Mouse (Mus musculus): ENCODE data around the gene Slc9a9. TPM values are rescaled to one million over a fixed set of nuclear protein-coding genes. Genes with fewer than 3 reads are reported as not detected.

Gene Slc9a9
- polyA plus RNA-seq, 1 experiment = 4.4 TPM

DNA sequence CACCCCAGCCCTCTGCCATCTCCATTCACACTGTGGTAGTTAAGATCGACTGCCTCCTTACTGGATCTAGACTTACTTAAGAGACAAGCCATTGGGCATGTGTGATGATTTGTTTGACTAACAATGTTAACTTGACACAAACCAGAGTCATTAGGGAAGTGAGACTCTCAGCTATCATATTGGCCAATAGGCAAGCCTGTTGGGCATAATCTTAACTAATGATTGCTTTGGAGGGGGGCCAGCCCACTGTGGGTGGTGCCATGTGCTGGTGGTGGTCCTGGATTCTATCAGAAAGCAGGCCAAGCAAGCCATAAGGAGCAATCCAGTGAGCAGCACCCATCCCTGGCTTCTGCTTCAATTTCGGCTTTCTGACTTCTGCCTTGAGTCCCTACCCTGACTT, 398.8 kb downstream of the Slc9a9 start:
- no peaks in the 10 kb centered on the region for H3K79me2 ChIP-seq (ENCODE audit: control insufficient read depth, insufficient read depth)
- H3K36me3 ChIP-seq (ENCODE audit: control insufficient read depth, insufficient read depth) = no peaks in the 10 kb centered on the region
- no peak for TF ChIP-seq CEBPB (IDR thresholded peaks at IDR 0.05; ENCODE audit: low read depth)
- TF ChIP-seq FOSL1 (IDR thresholded peaks at IDR 0.05; ENCODE audit: insufficient read depth, low read length, poor library complexity, severe bottlenecking) = no peak

DNA sequence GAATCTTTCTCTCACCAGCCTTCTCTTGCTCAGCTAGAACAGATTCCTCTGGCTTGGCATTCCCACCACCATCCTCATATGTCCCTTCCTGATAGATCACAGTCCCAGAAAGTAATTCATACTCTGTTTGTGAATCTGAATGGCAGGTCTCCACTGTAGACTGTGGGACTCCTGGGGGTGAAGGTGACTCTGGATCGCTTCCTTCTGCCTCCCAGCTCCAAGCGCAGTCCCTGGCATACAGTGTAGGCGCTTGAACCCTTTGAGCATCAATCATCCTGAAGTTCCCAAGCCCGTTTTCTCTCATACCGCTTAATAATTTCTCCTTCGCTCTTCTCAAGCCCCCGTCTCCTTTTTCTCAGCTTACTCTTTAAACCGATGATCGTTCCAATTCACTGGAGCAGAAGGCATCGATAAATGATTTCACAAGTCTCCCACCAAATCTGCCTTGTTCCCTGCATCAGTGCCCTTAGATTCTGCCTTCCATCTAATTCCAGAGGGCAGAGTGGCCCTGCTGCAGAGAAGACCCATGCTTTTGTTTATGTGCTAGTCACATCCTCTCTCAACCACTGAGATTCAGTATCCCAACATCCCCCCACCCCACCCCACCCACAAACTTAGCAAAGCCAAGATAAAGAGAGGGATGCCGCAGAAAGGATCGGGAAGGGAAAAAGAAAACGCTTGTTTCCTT, 401.3 kb downstream of the Slc9a9 start:
- H3K36me3 ChIP-seq (ENCODE audit: control insufficient read depth, insufficient read depth) = no peaks in the 10 kb centered on the region
- no peaks in the 10 kb centered on the region for H3K79me2 ChIP-seq (ENCODE audit: control insufficient read depth, insufficient read depth)
- no peak for TF ChIP-seq MYOD1 (IDR thresholded peaks at IDR 0.05; ENCODE audit: control insufficient read depth, insufficient read length, low read depth)
- no peak overlapping the region for H3ac ChIP-seq (ENCODE audit: control insufficient read depth, insufficient read length, low read depth)
- H3K4me3 ChIP-seq (ENCODE audit: insufficient read depth, poor library complexity, severe bottlenecking) = no peak overlapping the region
- no peaks in the 10 kb centered on the region for H3K79me3 ChIP-seq (ENCODE audit: low read depth)
- no peaks in the 10 kb centered on the region for H3K27me3 ChIP-seq (ENCODE audit: control insufficient read depth, insufficient read depth, insufficient read length)

More for the DNA sequence above, 398.8 kb downstream of the Slc9a9 start:
- Histone ChIP-seq H3K79me3 (ENCODE audit: low read depth) (no peaks in the 10 kb centered on the region), H3K4me3 (ENCODE audit: insufficient read depth, poor library complexity, severe bottlenecking) (no peak overlapping the region), H3K27me3 (ENCODE audit: control insufficient read depth, insufficient read depth, insufficient read length) (no peaks in the 10 kb centered on the region), H3ac (ENCODE audit: control insufficient read depth, insufficient read length, low read depth) (no peak overlapping the region)

DNA sequence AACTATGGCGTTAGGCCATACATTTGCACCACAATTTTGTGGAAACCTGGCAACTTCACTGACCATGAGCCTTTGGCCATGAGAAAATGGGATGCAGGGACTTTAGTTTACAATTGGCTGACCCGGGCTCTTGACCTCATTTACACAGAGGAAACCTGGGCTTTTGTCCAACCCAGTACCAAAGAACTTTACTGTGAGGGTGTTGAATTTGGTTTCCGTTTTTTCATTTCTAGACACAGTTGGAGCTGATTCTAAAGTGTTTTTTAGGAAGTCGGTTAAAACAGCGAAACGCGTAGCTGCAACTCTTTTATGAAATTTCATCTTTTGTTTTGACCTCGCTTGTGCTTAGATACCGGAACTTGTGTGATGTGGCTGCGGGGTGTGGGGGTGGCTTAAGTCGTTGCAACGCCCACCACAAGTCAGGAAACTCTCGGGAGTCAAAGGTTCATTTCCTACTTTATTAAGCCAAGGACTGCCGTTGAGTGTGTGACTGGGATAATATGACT, 402.8 kb downstream of the Slc9a9 start:
- Histone ChIP-seq H3K27me3 (ENCODE audit: control insufficient read depth, insufficient read depth, insufficient read length) (no peaks in the 10 kb centered on the region), H3K79me3 (ENCODE audit: low read depth) (no peaks in the 10 kb centered on the region)

DNA sequence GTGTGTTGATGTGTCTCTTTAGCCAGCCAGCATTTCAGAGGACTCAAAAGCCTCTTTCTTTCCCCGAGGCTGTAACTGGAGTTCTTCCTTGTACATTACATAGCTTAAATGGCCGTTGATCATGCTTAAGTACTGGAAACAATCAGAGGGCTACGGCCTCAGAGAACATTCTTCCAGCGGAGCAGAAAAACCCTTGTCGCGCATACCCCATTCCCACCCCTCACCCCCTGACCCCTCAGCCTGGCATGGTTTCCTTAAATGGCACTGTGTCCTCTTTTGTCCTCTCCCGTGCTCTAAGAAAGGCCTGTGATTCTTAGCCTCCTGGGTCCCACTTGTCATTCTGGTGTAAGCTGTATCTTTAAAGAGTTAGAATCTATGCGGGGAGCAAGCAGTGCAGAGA, 404.0 kb downstream of the Slc9a9 start:
- TF ChIP-seq FOSL1 (IDR thresholded peaks at IDR 0.05; ENCODE audit: insufficient read depth, low read length, poor library complexity, severe bottlenecking) (no peak), CTCF (IDR thresholded peaks at IDR 0.05; ENCODE audit: control insufficient read depth, insufficient read depth, insufficient read length) (no peak), CEBPB (IDR thresholded peaks at IDR 0.05; ENCODE audit: low read depth) (no peak), MAX (IDR thresholded peaks at IDR 0.05) (no peak), MYOD1 (IDR thresholded peaks at IDR 0.05; ENCODE audit: control insufficient read depth, insufficient read length, low read depth) (no peak), USF1 (IDR thresholded peaks at IDR 0.05; ENCODE audit: low read depth) (no peak)
- no peak overlapping the region for H3ac ChIP-seq (ENCODE audit: control insufficient read depth, insufficient read length, low read depth)
- no peaks in the 10 kb centered on the region for H3K79me2 ChIP-seq (ENCODE audit: control insufficient read depth, insufficient read depth)
- H3K27me3 ChIP-seq (ENCODE audit: control insufficient read depth, insufficient read depth, insufficient read length) = no peaks in the 10 kb centered on the region
- H3K36me3 ChIP-seq (ENCODE audit: control insufficient read depth, insufficient read depth) = no peaks in the 10 kb centered on the region
- H3K4me3 ChIP-seq (ENCODE audit: insufficient read depth, poor library complexity, severe bottlenecking) = no peak overlapping the region
- no peaks in the 10 kb centered on the region for H3K79me3 ChIP-seq (ENCODE audit: low read depth)

More for the DNA sequence above, 402.8 kb downstream of the Slc9a9 start:
- Histone ChIP-seq H3K36me3 (ENCODE audit: control insufficient read depth, insufficient read depth) (no peaks in the 10 kb centered on the region), H3ac (ENCODE audit: control insufficient read depth, insufficient read length, low read depth) (no peak overlapping the region), H3K4me3 (ENCODE audit: insufficient read depth, poor library complexity, severe bottlenecking) (no peak overlapping the region), H3K79me2 (ENCODE audit: control insufficient read depth, insufficient read depth) (no peaks in the 10 kb centered on the region)
- no peak for TF ChIP-seq MAX (IDR thresholded peaks at IDR 0.05)
- TF ChIP-seq FOSL1 (IDR thresholded peaks at IDR 0.05; ENCODE audit: insufficient read depth, low read length, poor library complexity, severe bottlenecking) = no peak
- no peak for TF ChIP-seq USF1 (IDR thresholded peaks at IDR 0.05; ENCODE audit: low read depth)
- no peak for TF ChIP-seq CTCF (IDR thresholded peaks at IDR 0.05; ENCODE audit: control insufficient read depth, insufficient read depth, insufficient read length)
- TF ChIP-seq MYOG (IDR thresholded peaks at IDR 0.05; ENCODE audit: control insufficient read depth, extremely low read depth, insufficient read length) = no peak
- no peak for TF ChIP-seq MYOD1 (IDR thresholded peaks at IDR 0.05; ENCODE audit: control insufficient read depth, insufficient read length, low read depth)
- no peak for TF ChIP-seq CEBPB (IDR thresholded peaks at IDR 0.05; ENCODE audit: low read depth)

DNA sequence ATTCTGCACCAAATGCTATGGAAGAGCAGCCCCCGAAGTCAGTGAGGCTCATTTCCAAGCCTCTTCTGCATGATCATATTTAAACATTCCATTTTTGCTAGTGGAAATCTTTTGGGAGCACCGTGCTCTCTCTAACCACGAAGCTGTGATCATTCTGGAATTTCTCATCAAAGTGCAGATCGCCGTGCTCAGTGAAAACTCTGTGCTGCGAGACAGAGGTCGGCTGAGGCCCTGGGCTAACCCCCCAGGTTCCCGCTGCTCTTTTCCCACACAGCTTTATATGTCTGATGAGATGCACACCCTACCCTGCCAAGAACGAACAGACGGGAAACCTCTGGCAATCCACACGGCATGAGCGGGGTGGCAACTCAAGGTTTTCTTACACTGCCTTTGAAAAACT, 406.1 kb downstream of the Slc9a9 start:
- Histone ChIP-seq H3K27me3 (ENCODE audit: control insufficient read depth, insufficient read depth, insufficient read length) (no peaks in the 10 kb centered on the region), H3K79me2 (ENCODE audit: control insufficient read depth, insufficient read depth) (no peaks in the 10 kb centered on the region), H3ac (ENCODE audit: control insufficient read depth, insufficient read length, low read depth) (no peak overlapping the region), H3K79me3 (ENCODE audit: low read depth) (no peaks in the 10 kb centered on the region), H3K36me3 (ENCODE audit: control insufficient read depth, insufficient read depth) (no peaks in the 10 kb centered on the region), H3K4me3 (ENCODE audit: insufficient read depth, poor library complexity, severe bottlenecking) (no peak overlapping the region)
- no peak for TF ChIP-seq MYOD1 (IDR thresholded peaks at IDR 0.05; ENCODE audit: control insufficient read depth, insufficient read length, low read depth)
- TF ChIP-seq FOSL1 (IDR thresholded peaks at IDR 0.05; ENCODE audit: insufficient read depth, low read length, poor library complexity, severe bottlenecking) = no peak
- TF ChIP-seq MYOG (IDR thresholded peaks at IDR 0.05; ENCODE audit: control insufficient read depth, extremely low read depth, insufficient read length) = no peak
- TF ChIP-seq MAX (IDR thresholded peaks at IDR 0.05) = no peak
- TF ChIP-seq CTCF (IDR thresholded peaks at IDR 0.05; ENCODE audit: control insufficient read depth, insufficient read depth, insufficient read length) = no peak
- no peak for TF ChIP-seq USF1 (IDR thresholded peaks at IDR 0.05; ENCODE audit: low read depth)
- no peak for TF ChIP-seq CEBPB (IDR thresholded peaks at IDR 0.05; ENCODE audit: low read depth)

DNA sequence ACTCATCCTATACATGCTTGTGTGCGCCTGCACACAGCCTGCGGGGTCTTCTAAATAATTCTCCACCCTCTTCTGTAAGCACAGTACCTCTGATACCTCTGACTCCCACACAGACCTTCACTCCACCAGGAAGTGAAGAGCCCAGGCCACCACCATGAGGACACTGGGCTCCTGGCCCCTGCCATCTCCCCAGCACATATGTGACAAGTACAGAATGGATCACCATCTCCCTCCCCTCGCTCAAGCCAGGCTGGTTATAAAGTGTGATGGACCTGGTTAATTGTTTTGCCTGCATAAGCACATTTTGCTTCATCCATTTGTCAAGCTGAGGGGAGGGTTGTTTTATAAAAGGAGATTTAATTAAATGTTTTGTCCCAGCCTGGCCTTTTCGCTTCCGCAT, 408.2 kb downstream of the Slc9a9 start:
- TF ChIP-seq FOSL1 (IDR thresholded peaks at IDR 0.05; ENCODE audit: insufficient read depth, low read length, poor library complexity, severe bottlenecking) (no peak), MAX (IDR thresholded peaks at IDR 0.05) (no peak), USF1 (IDR thresholded peaks at IDR 0.05; ENCODE audit: low read depth) (no peak), MYOG (IDR thresholded peaks at IDR 0.05; ENCODE audit: control insufficient read depth, extremely low read depth, insufficient read length) (no peak), CTCF (IDR thresholded peaks at IDR 0.05; ENCODE audit: control insufficient read depth, insufficient read depth, insufficient read length) (no peak), MYOD1 (IDR thresholded peaks at IDR 0.05; ENCODE audit: control insufficient read depth, insufficient read length, low read depth) (no peak), CEBPB (IDR thresholded peaks at IDR 0.05; ENCODE audit: low read depth) (no peak)
- H3K79me3 ChIP-seq (ENCODE audit: low read depth) = no peaks in the 10 kb centered on the region
- H3K27me3 ChIP-seq (ENCODE audit: control insufficient read depth, insufficient read depth, insufficient read length) = no peaks in the 10 kb centered on the region
- no peak overlapping the region for H3K4me3 ChIP-seq (ENCODE audit: insufficient read depth, poor library complexity, severe bottlenecking)
- H3ac ChIP-seq (ENCODE audit: control insufficient read depth, insufficient read length, low read depth) = no peak overlapping the region
- H3K36me3 ChIP-seq (ENCODE audit: control insufficient read depth, insufficient read depth) = no peaks in the 10 kb centered on the region
- H3K79me2 ChIP-seq (ENCODE audit: control insufficient read depth, insufficient read depth) = no peaks in the 10 kb centered on the region

Measured in C2C12 (cell line).